Mouse (Mus musculus) cerebellum, adult 2 months (tissue): ENCODE results near the gene Olfr313. TPM values are rescaled to one million over a fixed set of nuclear protein-coding genes. Genes with fewer than 3 reads are reported as not detected.
A peak's percentile ranks its signal among the peaks of the same experiment; 100 is the strongest.
"Not testable (repeated sequence)": the region's sequence is repeated elsewhere in the genome, so short reads cannot be mapped to it uniquely, and the experiment has no call there.

Experiments used
- DNase-seq, 2 experiments: peaks; one replicate each; pipeline ENCODE4 v3.0.0; 2021
- H3K27ac ChIP-seq: fragments of 200-500 bp; 2 replicates; pipeline ENCODE4 v1.5.1; 2012; ENCODE audit warnings: low read length, control low read depth, inconsistent platforms; ENCODE audit not compliant: insufficient read depth
- H3K27me3 ChIP-seq: fragments of 200-500 bp; 2 replicates; pipeline ENCODE4 v1.6.1; 2012; ENCODE audit warnings: inconsistent platforms, mild to moderate bottlenecking, low read length, moderate library complexity; ENCODE audit not compliant: control insufficient read depth, insufficient read depth
- H3K4me1 ChIP-seq: fragments of 200-500 bp; 2 replicates; pipeline ENCODE4 v1.6.1; 2011; ENCODE audit warnings: low read length; ENCODE audit not compliant: control insufficient read depth, insufficient read depth
- H3K4me3 ChIP-seq: fragments of 200-500 bp; replicated peaks from 2 replicates; pipeline ENCODE3; 2011; ENCODE audit warnings: mild to moderate bottlenecking, low read depth, low read length, control low read depth; ENCODE audit not compliant: insufficient read depth
- CTCF ChIP-seq: fragments of 200-500 bp; IDR thresholded peaks from 2 replicates; pipeline ENCODE4 v1.5.1; 2011; ENCODE audit warnings: low read depth, mild to moderate bottlenecking, control low read depth, low read length, moderate library complexity, borderline replicate concordance; ENCODE audit not compliant: insufficient read depth
- POLR2A ChIP-seq: fragments of 200-500 bp; IDR thresholded peaks from 2 replicates; pipeline ENCODE4 v1.6.1; 2011; ENCODE audit warnings: low read length, control low read depth, borderline replicate concordance; ENCODE audit not compliant: insufficient read depth
- WGBS: fragments of 180-500 bp; shearing (Covaris S2); methylation state at CpG from one replicate; pipeline ENCODE4 v1.1.7; 2018; 5-methylcytosine and 5-hydroxymethylcytosine counted together
- polyA plus RNA-seq: library from polyadenylated mRNA; depleted of rRNA; stranded (reverse); fragments of >200 nt; gene quantifications from 2 replicates; pipeline ENCODE4 v1.2.3, GENCODE M21; 2012

Gene Olfr313
- polyA plus RNA-seq, 1 experiment, result not detected

- TF ChIP-seq POLR2A, result no peak
- no peak for TF ChIP-seq CTCF
- 69% methylated on average over 1 of the region's 1 CpGs for WGBS
- no peaks in the 10 kb centered on the region for H3K27me3 ChIP-seq
- H3K4me3 ChIP-seq, result no peak overlapping the region
- H3K4me1 ChIP-seq, result no peaks in the 10 kb centered on the region
- no peak for DNase-seq
- no peak overlapping the region for H3K27ac ChIP-seq
Observed at GRCm38 (mm10) chr11:58815676-58816075, 876 bp downstream of the Olfr313 start.

- H3K27ac ChIP-seq, H3K4me3 ChIP-seq, DNase-seq, H3K4me1 ChIP-seq, H3K27me3 ChIP-seq: not testable (repeated sequence)
Observed at GRCm38 (mm10) chr11:58828937-58829336, 14.1 kb downstream of the Olfr313 start, which contains the start of gene Olfr312. TSS of gene Olfr312 (plus strand) at chr11:58829237.

- Histone ChIP-seq H3K27ac (no peak overlapping the region), H3K4me3 (no peak overlapping the region), H3K27me3 (no peaks in the 10 kb centered on the region), H3K4me1 (no peaks in the 10 kb centered on the region)
- WGBS, result 89% methylated on average over 3 of the region's 3 CpGs
- no peak for TF ChIP-seq CTCF
- no peak for TF ChIP-seq POLR2A
- DNase-seq, result no peak
Observed at GRCm38 (mm10) chr11:58829764-58830163, 15.0 kb downstream of the Olfr313 start.

GRCm38 (mm10) chr11:58832541-58832940 is 17.7 kb downstream of the Olfr313 start:
- H3K4me3 ChIP-seq, H3K27me3 ChIP-seq, H3K27ac ChIP-seq, H3K4me1 ChIP-seq, DNase-seq: not testable (repeated sequence)
- WGBS, result 83% methylated on average over 3 of the region's 3 CpGs

- not testable (repeated sequence) for H3K27ac ChIP-seq, H3K27me3 ChIP-seq, H3K4me1 ChIP-seq, H3K4me3 ChIP-seq, DNase-seq
Observed at GRCm38 (mm10) chr11:58838951-58839350, 24.2 kb downstream of the Olfr313 start, which contains the start of gene Olfr311. TSS of gene Olfr311 (plus strand) at chr11:58839251.

- Histone ChIP-seq H3K4me1 (peaks cover 2% of the 10 kb centered on the region; the same call in 1 of the 2 replicates), H3K27ac (peak within 1 kb of the TSS; percentile 17; the same call in 1 of the 2 replicates), H3K4me3 (peak within 1 kb of the TSS; percentile 94), H3K27me3 (no peaks in the 10 kb centered on the region)
- under 1% methylated on average over 24 of the region's 24 CpGs for WGBS
- DNase-seq, result peak; percentile 87 to 98
- TF ChIP-seq POLR2A (peak; percentile 75), CTCF (no peak)
Observed at GRCm38 (mm10) chr11:58846919-58847461, 32.2 kb downstream of the Olfr313 start, which contains the start of gene Gm12258. TSS of gene Gm12258 (plus strand) at chr11:58847158.

- Histone ChIP-seq H3K27me3 (no peaks in the 10 kb centered on the region), H3K4me3 (peak overlapping the region; percentile 94), H3K4me1 (peaks cover 2% of the 10 kb centered on the region; the same call in 1 of the 2 replicates), H3K27ac (no peak overlapping the region)
- WGBS, result 38% methylated on average over 9 of the region's 9 CpGs
- peak in 1 of 2 experiments; percentile 15 for DNase-seq
- TF ChIP-seq CTCF (no peak), POLR2A (no peak)
Observed at GRCm38 (mm10) chr11:58847636-58848035, 32.8 kb downstream of the Olfr313 start.

GRCm38 (mm10) chr11:58849731-58850130 is 34.9 kb downstream of the Olfr313 start:
- Histone ChIP-seq H3K4me1 (peaks cover 2% of the 10 kb centered on the region; the same call in 1 of the 2 replicates), H3K4me3 (no peak overlapping the region), H3K27me3 (no peaks in the 10 kb centered on the region), H3K27ac (no peak overlapping the region)
- 52% methylated on average over 2 of the region's 2 CpGs for whole genome bisulfite sequencing
- TF ChIP-seq CTCF (no peak), POLR2A (no peak)
- DNase-seq, result no peak

GRCm38 (mm10) chr11:58860744-58861143 is 45.9 kb downstream of the Olfr313 start:
- Histone ChIP-seq H3K27ac (no peak overlapping the region), H3K4me1 (no peaks in the 10 kb centered on the region), H3K4me3 (no peak overlapping the region), H3K27me3 (no peaks in the 10 kb centered on the region)
- TF ChIP-seq CTCF (no peak), POLR2A (no peak)
- WGBS, result 96% methylated on average over 8 of the region's 8 CpGs
- DNase-seq, result no peak
